Mouse (Mus musculus): ENCODE data around the gene Tbk1. TPM values are rescaled to one million over a fixed set of nuclear protein-coding genes. Genes with fewer than 3 reads are reported as not detected.

The Tbk1 gene
- polyA plus RNA-seq, 1 experiment, result 20.4 TPM

- Histone ChIP-seq H3K4me1 (ENCODE audit: control insufficient read depth, insufficient read depth, low read length) (peaks cover 5% of the 10 kb centered on the region; the same call in 1 of the 2 replicates), H3K4me3 (replicated peaks; ENCODE audit: extremely low read depth, low read depth, low read length) (no peak overlapping the region)
- DNase-seq, result no peak
- WGBS, result 75% methylated on average over 6 of the region's 6 CpGs
- TF ChIP-seq POLR2A (IDR thresholded peaks at IDR 0.05; ENCODE audit: borderline replicate concordance, extremely low read depth, low read depth, low read length) (no peak), CTCF (IDR thresholded peaks at IDR 0.05; ENCODE audit: insufficient read depth, low read length) (no peak)
These were observed 5.2 kb downstream of the Tbk1 start for GRCm38 (mm10) chr10:121581405-121581804.

- no peak overlapping the region for H3K4me3 ChIP-seq (replicated peaks; ENCODE audit: extremely low read depth, low read depth, low read length)
- DNase-seq, result no peak
- H3K4me1 ChIP-seq (ENCODE audit: control insufficient read depth, insufficient read depth, low read length), result peaks cover 5% of the 10 kb centered on the region; the same call in 1 of the 2 replicates
- WGBS, result 93% methylated on average over 5 of the region's 5 CpGs
- TF ChIP-seq POLR2A (IDR thresholded peaks at IDR 0.05; ENCODE audit: borderline replicate concordance, extremely low read depth, low read depth, low read length), result no peak
- TF ChIP-seq CTCF (IDR thresholded peaks at IDR 0.05; ENCODE audit: insufficient read depth, low read length), result no peak
These were observed 6.2 kb downstream of the Tbk1 start for GRCm38 (mm10) chr10:121580381-121580780.

- Histone ChIP-seq H3K4me1 (ENCODE audit: control insufficient read depth, insufficient read depth, low read length) (no peaks in the 10 kb centered on the region), H3K4me3 (replicated peaks; ENCODE audit: extremely low read depth, low read depth, low read length) (no peak overlapping the region)
- TF ChIP-seq POLR2A (IDR thresholded peaks at IDR 0.05; ENCODE audit: borderline replicate concordance, extremely low read depth, low read depth, low read length) (no peak), CTCF (IDR thresholded peaks at IDR 0.05; ENCODE audit: insufficient read depth, low read length) (no peak)
- WGBS, result 74% methylated on average over 9 of the region's 9 CpGs
- no peak for DNase-seq
These were observed 10.2 kb downstream of the Tbk1 start for GRCm38 (mm10) chr10:121576372-121576771.

- 92% methylated on average over 22 of the region's 22 CpGs for WGBS
- TF ChIP-seq CTCF (IDR thresholded peaks at IDR 0.05; ENCODE audit: insufficient read depth, low read length) (no peak), POLR2A (IDR thresholded peaks at IDR 0.05; ENCODE audit: borderline replicate concordance, extremely low read depth, low read depth, low read length) (no peak)
- H3K4me3 ChIP-seq (replicated peaks; ENCODE audit: extremely low read depth, low read depth, low read length), result no peak overlapping the region
These were observed 15.0 kb downstream of the Tbk1 start for GRCm38 (mm10) chr10:121571511-121572147.

GRCm38 (mm10) chr10:121571031-121571430, 15.6 kb downstream of the Tbk1 start:
- WGBS, result 86% methylated on average over 3 of the region's 3 CpGs
- Histone ChIP-seq H3K4me3 (replicated peaks; ENCODE audit: extremely low read depth, low read depth, low read length) (no peak overlapping the region), H3K4me1 (ENCODE audit: control insufficient read depth, insufficient read depth, low read length) (no peaks in the 10 kb centered on the region)
- no peak for DNase-seq
- no peak for TF ChIP-seq CTCF (IDR thresholded peaks at IDR 0.05; ENCODE audit: insufficient read depth, low read length)

More at GRCm38 (mm10) chr10:121571511-121572147, 15.0 kb downstream of the Tbk1 start:
- H3K4me1 ChIP-seq (ENCODE audit: control insufficient read depth, insufficient read depth, low read length), result no peaks in the 10 kb centered on the region
- DNase-seq, result no peak

- no peak for TF ChIP-seq POLR2A (IDR thresholded peaks at IDR 0.05; ENCODE audit: borderline replicate concordance, extremely low read depth, low read depth, low read length)
- TF ChIP-seq CTCF (IDR thresholded peaks at IDR 0.05; ENCODE audit: insufficient read depth, low read length), result no peak
- DNase-seq, result no peak
- Histone ChIP-seq H3K4me1 (ENCODE audit: control insufficient read depth, insufficient read depth, low read length) (no peaks in the 10 kb centered on the region), H3K4me3 (replicated peaks; ENCODE audit: extremely low read depth, low read depth, low read length) (no peak overlapping the region)
- WGBS, result 80% methylated on average over 6 of the region's 6 CpGs
These were observed 16.8 kb downstream of the Tbk1 start for GRCm38 (mm10) chr10:121569796-121570195.

GRCm38 (mm10) chr10:121569001-121569589, 17.5 kb downstream of the Tbk1 start:
- Histone ChIP-seq H3K4me3 (replicated peaks; ENCODE audit: extremely low read depth, low read depth, low read length) (no peak overlapping the region), H3K4me1 (ENCODE audit: control insufficient read depth, insufficient read depth, low read length) (no peaks in the 10 kb centered on the region)
- no peak for TF ChIP-seq CTCF (IDR thresholded peaks at IDR 0.05; ENCODE audit: insufficient read depth, low read length)
- TF ChIP-seq POLR2A (IDR thresholded peaks at IDR 0.05; ENCODE audit: borderline replicate concordance, extremely low read depth, low read depth, low read length), result no peak
- no peak for DNase-seq
- 56% methylated on average over 23 of the region's 23 CpGs for WGBS

GRCm38 (mm10) chr10:121568534-121568933, 18.1 kb downstream of the Tbk1 start:
- no peak for TF ChIP-seq POLR2A (IDR thresholded peaks at IDR 0.05; ENCODE audit: borderline replicate concordance, extremely low read depth, low read depth, low read length)
- no peak for TF ChIP-seq CTCF (IDR thresholded peaks at IDR 0.05; ENCODE audit: insufficient read depth, low read length)
- H3K4me1 ChIP-seq (ENCODE audit: control insufficient read depth, insufficient read depth, low read length), result no peaks in the 10 kb centered on the region
- no peak for DNase-seq
- no peak overlapping the region for H3K4me3 ChIP-seq (replicated peaks; ENCODE audit: extremely low read depth, low read depth, low read length)
- 89% methylated on average over 7 of the region's 7 CpGs for WGBS

- 95% methylated on average over 10 of the region's 10 CpGs for WGBS
- H3K4me3 ChIP-seq (replicated peaks; ENCODE audit: extremely low read depth, low read depth, low read length), result no peak overlapping the region
- no peaks in the 10 kb centered on the region for H3K4me1 ChIP-seq (ENCODE audit: control insufficient read depth, insufficient read depth, low read length)
- TF ChIP-seq POLR2A (IDR thresholded peaks at IDR 0.05; ENCODE audit: borderline replicate concordance, extremely low read depth, low read depth, low read length) (no peak), CTCF (IDR thresholded peaks at IDR 0.05; ENCODE audit: insufficient read depth, low read length) (no peak)
- no peak for DNase-seq
These were observed 18.6 kb downstream of the Tbk1 start for GRCm38 (mm10) chr10:121568026-121568425.

- no peak for DNase-seq
- WGBS, result 55% methylated on average over 8 of the region's 8 CpGs
These were observed 22.1 kb downstream of the Tbk1 start for GRCm38 (mm10) chr10:121564447-121564846.

More at GRCm38 (mm10) chr10:121564447-121564846, 22.1 kb downstream of the Tbk1 start:
- TF ChIP-seq POLR2A (IDR thresholded peaks at IDR 0.05; ENCODE audit: borderline replicate concordance, extremely low read depth, low read depth, low read length) (no peak), CTCF (IDR thresholded peaks at IDR 0.05; ENCODE audit: insufficient read depth, low read length) (no peak)
- Histone ChIP-seq H3K4me3 (replicated peaks; ENCODE audit: extremely low read depth, low read depth, low read length) (no peak overlapping the region), H3K4me1 (ENCODE audit: control insufficient read depth, insufficient read depth, low read length) (no peaks in the 10 kb centered on the region)

Measured in lung, adult 2 months (tissue).